Mouse (Mus musculus) lung, adult 2 months (tissue): ENCODE data around the gene Slc38a8. TPM values are rescaled to one million over a fixed set of nuclear protein-coding genes. Genes with fewer than 3 reads are reported as not detected.
A peak's percentile ranks its signal among the peaks of the same experiment; 100 is the strongest.

Experiments
- DNase-seq: peaks from one replicate; pipeline ENCODE4 v3.0.0; 2022
- H3K4me1 ChIP-seq: fragments of 200-500 bp; 2 replicates; pipeline ENCODE4 v1.6.1; 2011; ENCODE audit warnings: low read length; ENCODE audit not compliant: control insufficient read depth, insufficient read depth
- H3K4me3 ChIP-seq: fragments of 200-500 bp; replicated peaks from 2 replicates; pipeline ENCODE3; 2011; ENCODE audit warnings: low read depth, mild to moderate bottlenecking, control low read depth, low read length; ENCODE audit errors: extremely low read depth
- CTCF ChIP-seq: fragments of 200-500 bp; IDR thresholded peaks from 2 replicates; pipeline ENCODE4 v1.5.1; 2011; ENCODE audit warnings: mild to moderate bottlenecking, low read length, control low read depth; ENCODE audit not compliant: insufficient read depth
- POLR2A ChIP-seq: fragments of 200-500 bp; IDR thresholded peaks from 2 replicates; pipeline ENCODE4 v1.6.1; 2011; ENCODE audit warnings: low read depth, mild to moderate bottlenecking, control low read depth, low read length, borderline replicate concordance; ENCODE audit errors: extremely low read depth
- WGBS: fragments of 180-500 bp; shearing (Covaris S2); methylation state at CpG from one replicate; pipeline ENCODE4 v1.1.7; 2018; 5-methylcytosine and 5-hydroxymethylcytosine counted together
- polyA plus RNA-seq: library from polyadenylated mRNA; depleted of rRNA; stranded (reverse); fragments of >200 nt; gene quantifications from 2 replicates; pipeline ENCODE4 v1.2.3, GENCODE M21; 2012

Slc38a8 gene
- polyA plus RNA-seq, 1 experiment: 0.14 TPM

- H3K4me1 ChIP-seq: no peaks in the 10 kb centered on the region
- DNase-seq: no peak
- TF ChIP-seq CTCF (0 out of 2 replicates have a peak, but pooled peaks have one; percentile 1), POLR2A (no peak)
- H3K4me3 ChIP-seq: no peak overlapping the region
- 71% methylated on average over 7 of the region's 7 CpGs for WGBS
Observed at GRCm38 (mm10) chr8:119520102-119520501, 18.6 kb upstream of the Slc38a8 start.

DNA sequence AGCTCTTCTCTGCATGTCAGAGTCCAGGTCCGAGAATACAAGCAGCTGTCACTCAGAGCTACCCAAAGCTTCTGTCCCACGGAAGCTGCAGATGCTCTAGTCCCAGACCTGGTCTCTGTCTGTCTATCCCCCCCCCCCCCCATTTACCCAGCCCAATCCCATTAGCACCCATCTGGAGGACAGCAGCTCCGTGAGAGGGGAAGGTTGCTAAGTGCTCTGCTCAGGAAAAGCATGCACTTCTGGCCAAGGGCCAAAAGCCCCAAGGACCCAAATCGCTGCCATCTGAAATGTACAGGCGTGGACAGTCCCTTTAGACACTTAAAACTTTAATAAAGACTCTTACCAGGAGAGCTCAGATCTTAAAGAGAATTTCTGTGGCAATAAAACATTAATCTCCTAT is 15.2 kb upstream of the Slc38a8 start:
- Histone ChIP-seq H3K4me1 (no peaks in the 10 kb centered on the region), H3K4me3 (no peak overlapping the region)
- 63% methylated on average over 5 of the region's 5 CpGs for WGBS
- no peak for TF ChIP-seq CTCF
- no peak for TF ChIP-seq POLR2A
- no peak for DNase-seq

DNA sequence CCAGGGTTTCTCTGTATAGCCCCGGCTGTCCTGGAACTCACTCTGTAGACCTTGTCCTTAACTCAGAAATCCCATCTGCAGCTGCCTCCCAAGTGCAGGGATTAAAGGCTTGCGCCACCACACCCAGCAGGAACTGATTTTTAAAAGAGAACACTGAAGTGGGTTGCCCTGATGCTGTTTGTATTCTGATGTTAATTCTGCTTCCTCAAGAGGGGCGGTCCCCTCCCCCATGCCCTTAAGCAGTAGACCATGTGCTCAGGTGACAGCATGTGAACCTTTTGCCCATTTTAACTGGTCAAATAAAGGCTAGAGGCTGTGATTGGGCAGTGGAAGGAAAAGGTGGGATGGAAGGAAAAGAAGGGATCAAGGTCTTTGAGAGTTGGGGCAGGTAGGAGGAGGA is 14.3 kb upstream of the Slc38a8 start:
- TF ChIP-seq POLR2A: no peak
- TF ChIP-seq CTCF: no peak
- 76% methylated on average over 3 of the region's 3 CpGs for WGBS
- no peaks in the 10 kb centered on the region for H3K4me1 ChIP-seq
- H3K4me3 ChIP-seq: no peak overlapping the region
- no peak for DNase-seq

DNA sequence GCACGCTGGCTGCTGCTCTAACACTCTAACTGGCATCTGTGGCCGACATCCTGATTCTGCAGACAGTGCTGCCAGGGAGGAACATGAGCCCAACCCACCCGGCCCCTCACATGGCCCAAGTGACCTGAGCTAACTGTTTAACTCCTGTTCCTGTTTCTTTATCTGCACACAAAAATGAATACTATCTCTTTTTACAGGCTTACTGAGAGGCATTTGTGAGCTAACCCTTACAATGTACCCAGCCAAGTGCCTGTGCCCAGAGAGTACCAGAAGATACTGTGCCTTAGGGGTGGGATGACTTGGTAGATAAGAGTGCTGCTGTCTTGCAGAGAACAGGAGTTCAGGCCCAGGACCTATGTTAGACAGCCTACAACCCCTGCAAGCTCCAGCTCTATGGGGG is 13.4 kb upstream of the Slc38a8 start:
- TF ChIP-seq POLR2A (no peak), CTCF (no peak)
- Histone ChIP-seq H3K4me1 (no peaks in the 10 kb centered on the region), H3K4me3 (no peak overlapping the region)
- 88% methylated on average over 3 of the region's 3 CpGs for WGBS
- DNase-seq: no peak

GRCm38 (mm10) chr8:119513405-119513804 is 11.9 kb upstream of the Slc38a8 start:
- WGBS: 63% methylated on average over 4 of the region's 4 CpGs
- DNase-seq: no peak
- Histone ChIP-seq H3K4me1 (no peaks in the 10 kb centered on the region), H3K4me3 (no peak overlapping the region)
- TF ChIP-seq CTCF: no peak

- no peaks in the 10 kb centered on the region for H3K4me1 ChIP-seq
- 92% methylated on average over 7 of the region's 7 CpGs for WGBS
- no peak for DNase-seq
- TF ChIP-seq POLR2A: no peak
- no peak for TF ChIP-seq CTCF
- no peak overlapping the region for H3K4me3 ChIP-seq
Observed at GRCm38 (mm10) chr8:119511722-119512121, 10.2 kb upstream of the Slc38a8 start.

- Histone ChIP-seq H3K4me3 (no peak overlapping the region), H3K4me1 (no peaks in the 10 kb centered on the region)
- TF ChIP-seq CTCF: no peak
- TF ChIP-seq POLR2A: no peak
- 83% methylated on average over 9 of the region's 9 CpGs for WGBS
- DNase-seq: no peak
Observed at GRCm38 (mm10) chr8:119510471-119510870, 9.0 kb upstream of the Slc38a8 start.

- no peaks in the 10 kb centered on the region for H3K4me1 ChIP-seq
- 71% methylated on average over 8 of the region's 8 CpGs for WGBS
- no peak for TF ChIP-seq CTCF
- TF ChIP-seq POLR2A: no peak
- no peak for DNase-seq
- H3K4me3 ChIP-seq: no peak overlapping the region
Observed at GRCm38 (mm10) chr8:119506106-119506505, 4.6 kb upstream of the Slc38a8 start.

- DNase-seq: no peak
- WGBS: 60% methylated on average over 9 of the region's 9 CpGs
- Histone ChIP-seq H3K4me1 (no peaks in the 10 kb centered on the region), H3K4me3 (no peak overlapping the region)
- TF ChIP-seq CTCF: no peak
- no peak for TF ChIP-seq POLR2A
Observed at GRCm38 (mm10) chr8:119505488-119505887, 4.0 kb upstream of the Slc38a8 start.

DNA sequence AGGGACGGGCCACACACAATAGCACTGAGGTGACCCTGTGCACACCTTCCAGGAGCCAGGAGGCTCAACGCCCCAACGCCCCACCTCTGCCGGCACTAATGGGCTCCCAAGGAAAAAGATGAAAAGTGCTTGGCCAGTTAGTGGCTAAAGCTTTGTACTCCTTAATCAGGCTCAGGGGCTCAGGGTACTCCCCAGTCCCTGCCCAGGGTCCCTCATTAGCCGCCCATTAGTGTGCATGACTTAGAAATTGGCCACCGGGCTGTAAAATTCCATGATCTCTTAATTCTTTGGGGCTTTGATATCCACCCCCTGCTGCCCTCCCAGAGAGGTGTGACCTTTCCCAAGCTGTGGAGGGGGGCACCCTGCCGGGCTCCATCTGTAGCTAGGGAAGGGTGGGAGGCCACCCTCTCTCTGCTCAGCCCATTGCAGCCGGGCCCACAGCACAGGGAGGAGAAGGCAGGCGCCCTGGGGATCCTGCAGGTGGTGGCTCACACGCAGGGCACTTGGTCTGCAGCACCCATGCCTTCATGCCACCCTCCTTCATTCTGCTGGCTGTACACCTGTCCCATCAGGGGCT is 1.8 kb upstream of the Slc38a8 start:
- Histone ChIP-seq H3K4me1 (no peaks in the 10 kb centered on the region), H3K4me3 (no peak overlapping the region)
- DNase-seq: no peak
- 67% methylated on average over 10 of the region's 10 CpGs for WGBS
- TF ChIP-seq CTCF: no peak
- no peak for TF ChIP-seq POLR2A
